Mouse (Mus musculus) megakaryocyte-erythroid progenitor cell, adult 5 weeks (primary cell): Measurements from ENCODE around the gene Aamdc. TPM values are rescaled to one million over a fixed set of nuclear protein-coding genes. Genes with fewer than 3 reads are reported as not detected.

Experiments used
- polyA plus RNA-seq: library from polyadenylated mRNA; stranded (reverse); fragments of >175 nt; gene quantifications from 2 replicates; pipeline ENCODE4 v1.2.3, GENCODE M21; 2012

The Aamdc gene
- 6.8 and 8.5 TPM in 2 replicates for polyA plus RNA-seq

DNA sequence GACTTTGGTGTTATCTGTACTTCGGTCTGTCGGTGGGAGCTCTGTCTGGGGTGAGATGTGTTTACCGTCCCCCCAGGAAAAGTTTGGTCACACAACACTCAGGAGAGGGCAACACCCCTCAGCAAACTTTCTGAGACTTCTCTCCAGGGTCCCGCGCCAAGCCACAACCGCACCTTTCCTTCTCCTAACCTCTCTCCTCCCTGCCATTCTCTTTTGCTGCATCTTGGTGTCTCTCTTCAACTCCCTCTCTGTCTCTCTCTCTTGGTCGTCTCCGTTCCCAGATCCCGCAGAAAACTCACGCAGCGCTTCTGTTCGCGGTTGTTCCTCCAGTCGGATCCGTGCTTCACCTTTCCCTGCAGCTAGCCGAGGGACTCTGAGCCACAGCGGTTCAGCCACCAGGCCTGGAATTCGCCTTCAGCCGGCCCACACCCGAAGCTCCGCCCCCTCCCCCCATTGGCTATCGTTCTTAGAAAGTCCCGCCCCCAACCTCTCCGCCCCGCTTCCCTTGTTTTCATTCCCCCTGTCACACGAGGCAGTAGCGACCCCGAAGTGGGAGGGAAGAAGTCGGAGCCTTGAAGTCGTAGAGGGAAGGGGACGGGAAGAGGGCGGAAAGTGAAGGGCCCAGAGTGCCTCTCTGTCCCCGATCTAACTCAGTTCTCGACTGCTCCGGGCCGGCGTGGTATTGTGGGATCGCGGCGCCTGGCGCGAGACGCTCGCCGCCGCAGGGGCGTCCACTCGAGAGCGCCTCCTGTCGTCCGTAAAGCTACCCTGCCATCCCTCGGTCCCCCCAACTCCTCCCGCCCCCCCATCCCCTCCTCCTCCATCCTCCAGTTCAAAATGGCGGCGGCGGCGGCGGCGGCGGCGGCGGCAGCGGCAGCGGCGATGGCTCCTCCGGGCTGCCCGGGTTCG lies at the start of gene Aamdc, which contains the start of gene Rsf1:
Aamdc (minus strand) TSS at position 431 of the 909 bp plus-strand sequence.
Rsf1 (plus strand) TSS at position 823 of the 909 bp plus-strand sequence.

Other genes starting within 250 kb of the Aamdc start
- 0.41 and 0.48 TPM in 2 replicates for gene Usp35, start 247.5 kb downstream of the Aamdc start, polyA plus RNA-seq
- 0.15 and 0.49 TPM in 2 replicates for gene Kctd21, start 247.2 kb downstream of the Aamdc start, polyA plus RNA-seq
- 2.7 and 4.4 TPM in 2 replicates for gene Alg8, start 207.9 kb downstream of the Aamdc start, polyA plus RNA-seq
- gene Ndufc2, start 179.5 kb downstream of the Aamdc start, polyA plus RNA-seq, result 483 and 494 TPM in 2 replicates
- not detected in 2 replicates for gene Thrsp, start 161.8 kb downstream of the Aamdc start, polyA plus RNA-seq
- gene Kctd14, start 128.2 kb downstream of the Aamdc start, polyA plus RNA-seq, result 2.9 and 5.6 TPM in 2 replicates
- gene Ints4, start 98.5 kb downstream of the Aamdc start, polyA plus RNA-seq, result 5.9 TPM in 2 replicates
- 7.5 and 13.2 TPM in 2 replicates for gene Rsf1, start 392 bp upstream of the Aamdc start, polyA plus RNA-seq
- gene Clns1a, start 117.1 kb upstream of the Aamdc start, polyA plus RNA-seq, result 53.1 and 55.7 TPM in 2 replicates
- 3.9 and 6.1 TPM in 2 replicates for gene Aqp11, start 158.8 kb upstream of the Aamdc start, polyA plus RNA-seq
- 34.9 and 39.7 TPM in 2 replicates for gene Pak1, start 209.0 kb upstream of the Aamdc start, polyA plus RNA-seq